Mouse (Mus musculus): Measurements from ENCODE around the gene Spty2d1.
"Not testable (repeated sequence)": the region's sequence is repeated elsewhere in the genome, so short reads cannot be mapped to it uniquely, and the experiment has no call there.

Spty2d1 gene

GRCm38 (mm10) chr7:47008168-47008993, at the start of gene Spty2d1:
Gene Spty2d1, minus strand, starts transcription at chr7:47008411.
- DNase-seq: peak; percentile 100

- no peak for DNase-seq
These were observed 48.1 kb upstream of the Spty2d1 start for GRCm38 (mm10) chr7:47056273-47056672.

- no peak for DNase-seq
These were observed 47.5 kb upstream of the Spty2d1 start for GRCm38 (mm10) chr7:47055744-47056143.

DNA sequence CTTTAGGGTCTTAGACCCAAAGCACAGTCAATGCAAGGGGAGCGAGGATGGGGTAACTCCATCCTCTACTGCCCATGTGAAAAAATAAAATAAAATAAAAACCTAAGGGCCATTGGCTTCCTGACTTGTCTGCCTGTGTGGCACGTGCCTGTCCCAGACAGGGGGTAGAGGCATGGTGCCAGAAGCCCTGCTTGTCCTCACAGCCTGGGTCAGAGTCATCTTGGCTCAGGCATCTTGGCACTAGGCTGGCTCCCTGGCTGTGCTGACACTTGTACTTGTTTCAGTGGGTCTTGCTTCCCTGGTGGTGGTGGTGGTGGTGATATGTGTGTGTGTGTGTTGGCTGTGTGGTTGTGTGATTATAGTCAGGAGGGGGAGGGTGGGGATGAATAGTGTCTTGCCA, 46.5 kb upstream of the Spty2d1 start:
- peak; percentile 71 for DNase-seq

DNA sequence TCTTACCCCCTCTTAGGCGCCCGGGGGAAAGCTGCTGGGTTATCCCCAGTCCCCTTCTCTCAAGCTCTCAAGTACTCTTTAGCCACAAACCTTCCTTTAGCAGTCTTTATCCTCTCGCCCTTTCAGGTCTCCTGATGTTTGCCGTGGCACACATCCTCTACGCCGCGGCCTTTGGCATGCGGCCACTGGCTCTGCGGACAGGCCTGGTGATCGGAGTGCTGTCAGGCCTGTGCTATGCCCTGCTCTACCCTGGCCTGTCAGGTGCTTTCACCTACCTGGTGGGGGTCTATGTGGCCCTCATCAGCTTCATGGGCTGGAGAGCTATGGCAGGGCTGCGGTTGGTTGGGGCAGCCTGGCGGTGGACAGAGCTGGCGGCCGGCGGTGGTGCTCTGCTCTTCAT, 45.1 kb upstream of the Spty2d1 start:
- no peak for DNase-seq

GRCm38 (mm10) chr7:47052276-47052675, 44.1 kb upstream of the Spty2d1 start:
- peak; percentile 79 for DNase-seq

- peak; percentile 93 for DNase-seq
These were observed 43.4 kb upstream of the Spty2d1 start for GRCm38 (mm10) chr7:47051404-47052151.

- DNase-seq: peak; percentile 73
These were observed 42.6 kb upstream of the Spty2d1 start for GRCm38 (mm10) chr7:47050766-47051165.

DNA sequence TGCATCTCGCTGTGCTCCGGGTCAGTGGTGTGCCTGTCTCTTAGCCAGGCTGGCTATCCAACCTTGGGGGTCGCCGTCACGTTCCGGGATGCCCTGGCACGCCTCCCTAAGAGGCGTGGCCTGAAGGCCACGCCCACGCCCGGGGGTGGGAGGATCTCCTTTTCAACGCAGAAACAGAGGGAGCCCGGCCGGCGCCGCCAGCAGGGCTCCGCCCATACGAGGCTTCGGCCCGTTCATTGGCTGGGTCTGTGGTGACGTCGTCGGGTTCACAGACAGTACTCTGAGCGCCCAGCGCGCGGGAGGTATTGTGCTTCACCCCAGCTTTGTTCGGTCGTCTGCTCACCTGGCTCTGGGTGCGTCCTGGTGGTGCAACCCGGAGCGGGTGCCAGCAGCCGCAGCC, 42.2 kb upstream of the Spty2d1 start, which contains the start of gene Tmem86a:
Gene Tmem86a, plus strand, starts transcription at position 236 of the 400 bp plus-strand sequence.
- peak; percentile 97 for DNase-seq

GRCm38 (mm10) chr7:47042823-47043490, 34.7 kb upstream of the Spty2d1 start:
- peak; percentile 55 for DNase-seq

DNA sequence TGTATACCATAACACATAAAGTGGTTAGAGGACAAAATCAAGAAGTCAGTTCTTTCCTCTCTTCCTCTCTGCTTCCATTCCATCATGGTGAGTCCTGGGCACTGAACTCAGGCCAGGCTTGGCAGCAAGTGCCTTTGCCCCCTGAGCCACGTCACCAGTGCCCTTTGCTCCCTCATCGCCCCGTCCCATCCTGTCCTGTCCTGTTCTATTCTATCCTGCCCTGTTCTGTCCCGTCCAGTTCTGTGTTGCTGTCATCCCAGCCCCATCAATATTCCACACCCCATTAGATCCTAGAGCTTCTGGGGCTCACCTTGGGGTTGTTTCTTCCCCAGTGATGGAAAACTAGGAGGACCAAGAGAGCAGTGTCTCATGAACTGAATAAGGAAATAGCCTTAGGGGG, 33.9 kb upstream of the Spty2d1 start:
- DNase-seq: no peak

DNA sequence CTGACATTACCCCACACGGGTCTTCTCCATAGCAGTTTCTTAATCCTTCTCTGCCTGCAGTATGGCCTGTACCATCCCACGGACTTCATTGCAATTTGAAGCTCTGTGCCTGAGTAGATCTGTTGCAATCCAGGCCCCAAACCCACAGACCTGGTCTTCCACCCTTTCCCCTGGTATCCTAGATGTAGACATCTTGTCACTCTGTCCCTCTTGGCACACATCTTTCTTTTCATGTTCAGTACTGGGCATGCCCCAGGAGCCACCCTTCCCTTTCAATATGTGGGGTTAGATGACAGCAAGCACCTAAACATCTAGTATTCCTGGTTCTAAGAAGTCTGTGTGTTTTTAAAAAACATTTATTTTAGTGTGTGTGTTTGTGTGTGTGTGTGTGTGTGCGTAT, 33.5 kb upstream of the Spty2d1 start:
- no peak for DNase-seq

DNA sequence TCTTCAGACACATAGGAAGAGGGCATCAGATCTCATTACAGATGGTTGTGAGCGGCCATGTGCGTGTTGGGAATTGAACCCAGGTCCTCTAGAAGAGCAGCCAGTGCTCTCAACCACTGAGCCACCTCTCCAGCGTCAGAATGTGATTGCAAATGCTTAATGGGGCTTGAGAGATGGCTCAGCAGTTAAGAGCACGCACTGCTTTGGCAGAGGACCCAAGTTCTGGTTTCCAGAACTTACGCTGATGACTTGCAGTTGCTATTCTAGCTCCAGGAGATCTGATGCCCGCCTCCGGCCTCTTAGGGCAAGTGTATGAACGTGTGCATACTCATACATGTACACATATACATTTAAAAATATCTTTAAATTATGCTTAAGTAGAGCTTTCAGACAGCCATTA, 27.2 kb upstream of the Spty2d1 start:
- no peak for DNase-seq

GRCm38 (mm10) chr7:47034785-47035384, 26.7 kb upstream of the Spty2d1 start:
- DNase-seq: no peak

GRCm38 (mm10) chr7:47031371-47031770, 23.2 kb upstream of the Spty2d1 start:
- DNase-seq: no peak

DNA sequence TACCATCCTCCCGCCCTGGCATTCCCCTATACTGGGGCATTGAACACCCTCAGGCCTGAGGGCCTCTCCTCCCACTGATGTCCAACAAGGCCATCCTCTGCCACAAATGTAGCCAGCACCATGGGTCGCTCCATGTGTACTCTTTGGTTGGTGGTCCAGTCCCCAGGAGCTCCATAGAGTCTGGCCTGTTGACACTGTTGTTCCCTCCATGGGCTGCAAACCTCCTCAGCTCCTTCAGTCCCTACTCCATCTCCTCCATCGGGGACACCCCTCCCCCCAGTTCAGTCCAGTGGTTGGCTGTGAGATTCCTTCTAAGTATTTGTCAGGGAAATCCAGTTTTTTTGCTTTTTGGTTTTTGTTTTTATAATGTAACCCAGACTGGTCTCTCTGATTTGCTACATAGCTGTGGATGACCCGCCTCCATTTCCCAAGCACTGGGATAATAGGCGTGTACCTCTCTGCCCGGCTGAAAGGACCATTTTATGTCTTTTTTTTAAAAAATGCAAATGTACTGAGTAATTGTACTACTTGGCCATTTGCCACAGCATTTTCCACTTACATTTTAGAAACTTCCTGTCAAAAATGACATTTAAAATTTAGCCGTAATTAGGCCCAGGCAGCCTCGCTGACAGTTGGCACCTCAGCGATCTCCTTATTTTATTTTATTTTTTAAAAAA, 22.4 kb upstream of the Spty2d1 start:
- DNase-seq: no peak

DNA sequence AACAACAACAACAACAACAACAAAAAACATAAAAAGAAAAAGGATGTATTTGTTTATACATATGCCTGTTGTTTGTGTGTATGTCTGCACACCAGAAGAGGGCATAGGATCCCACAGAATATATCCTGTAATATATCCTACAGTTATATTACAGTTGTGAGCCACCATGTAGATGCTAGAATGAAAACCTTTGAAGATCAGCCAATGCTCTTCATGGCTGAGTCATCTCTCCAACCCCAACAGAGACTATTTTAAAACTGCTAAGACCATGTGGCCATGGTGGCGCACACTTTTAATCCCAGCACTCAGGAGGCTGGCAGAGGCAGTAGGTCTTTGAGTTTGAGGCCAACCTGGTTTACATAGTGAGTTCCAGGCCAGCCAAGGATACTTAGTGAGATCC, 19.3 kb upstream of the Spty2d1 start:
- no peak for DNase-seq

DNA sequence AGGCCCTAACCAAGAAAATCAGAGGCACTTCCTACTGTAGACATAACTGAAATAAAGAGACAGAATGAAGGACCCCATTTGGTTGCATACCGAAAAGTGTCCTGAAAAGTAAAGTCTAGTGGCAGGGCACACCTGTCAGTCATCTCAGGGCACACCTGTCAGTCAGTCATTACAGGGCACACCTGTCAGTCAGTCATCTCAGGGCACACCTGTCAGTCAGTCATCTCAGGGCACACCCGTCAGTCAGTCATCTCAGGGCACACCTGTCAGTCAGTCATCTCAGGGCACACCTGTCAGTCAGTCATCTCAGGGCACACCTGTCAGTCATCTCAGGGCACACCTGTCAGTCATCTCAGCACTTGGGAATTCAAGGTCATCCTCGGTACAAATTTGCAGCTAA, 18.7 kb upstream of the Spty2d1 start:
- DNase-seq: not testable (repeated sequence)

- no peak for DNase-seq
These were observed 17.2 kb upstream of the Spty2d1 start for GRCm38 (mm10) chr7:47025429-47025828.

- no peak for DNase-seq
These were observed 16.2 kb upstream of the Spty2d1 start for GRCm38 (mm10) chr7:47024454-47024853.

GRCm38 (mm10) chr7:47023530-47023929, 15.3 kb upstream of the Spty2d1 start:
- DNase-seq: peak; percentile 91

GRCm38 (mm10) chr7:47022482-47022881, 14.3 kb upstream of the Spty2d1 start:
- DNase-seq: no peak

All from lung, postnatal 10 days (tissue).